Mouse (Mus musculus) CH12.LX (cell line): ENCODE results near the gene Pmm2.

Source experiments
- CHD1 ChIP-seq: IDR thresholded peaks from 2 replicates; pipeline ENCODE4 v1.6.1; 2012; ENCODE audit warnings: low read depth, low read length, improper control_type of control experiment, inconsistent platforms
- CTCF ChIP-seq, 2 experiments: IDR thresholded peaks in 1 of 2; conservative IDR thresholded peaks in 1 of 2; 2 replicates each; pipeline ENCODE4 v1.5.1; 2011 to 2012; ENCODE audit warnings: low read depth in 2 of 2, low read length in 2 of 2, improper control_type of control experiment in 1 of 2, inconsistent platforms in 1 of 2, mild to moderate bottlenecking in 1 of 2, moderate library complexity in 1 of 2
- EP300 ChIP-seq: IDR thresholded peaks from 2 replicates; pipeline ENCODE4 v1.6.1; 2011; ENCODE audit warnings: low read length, improper control_type of control experiment
- HCFC1 ChIP-seq: IDR thresholded peaks from 2 replicates; pipeline ENCODE4 v1.6.1; 2012; ENCODE audit warnings: low read depth, mild to moderate bottlenecking, inconsistent platforms, low read length, improper control_type of control experiment
- POLR2A ChIP-seq: IDR thresholded peaks from 2 replicates; pipeline ENCODE4 v1.6.1; 2011; ENCODE audit warnings: low read depth, mild to moderate bottlenecking, improper control_type of control experiment, low read length
- SMC3 ChIP-seq: IDR thresholded peaks from 2 replicates; pipeline ENCODE4 v1.6.1; 2011; ENCODE audit warnings: low read depth, low read length, improper control_type of control experiment
- USF1 ChIP-seq: IDR thresholded peaks from 2 replicates; pipeline ENCODE4 v1.6.1; 2014; ENCODE audit warnings: low read depth, mild to moderate bottlenecking, inconsistent platforms, low read length, improper control_type of control experiment
- ZC3H11A ChIP-seq: IDR thresholded peaks from 2 replicates; pipeline ENCODE4 v1.6.1; 2012; ENCODE audit warnings: low read depth, mild to moderate bottlenecking, inconsistent platforms, low read length, improper control_type of control experiment

DNA sequence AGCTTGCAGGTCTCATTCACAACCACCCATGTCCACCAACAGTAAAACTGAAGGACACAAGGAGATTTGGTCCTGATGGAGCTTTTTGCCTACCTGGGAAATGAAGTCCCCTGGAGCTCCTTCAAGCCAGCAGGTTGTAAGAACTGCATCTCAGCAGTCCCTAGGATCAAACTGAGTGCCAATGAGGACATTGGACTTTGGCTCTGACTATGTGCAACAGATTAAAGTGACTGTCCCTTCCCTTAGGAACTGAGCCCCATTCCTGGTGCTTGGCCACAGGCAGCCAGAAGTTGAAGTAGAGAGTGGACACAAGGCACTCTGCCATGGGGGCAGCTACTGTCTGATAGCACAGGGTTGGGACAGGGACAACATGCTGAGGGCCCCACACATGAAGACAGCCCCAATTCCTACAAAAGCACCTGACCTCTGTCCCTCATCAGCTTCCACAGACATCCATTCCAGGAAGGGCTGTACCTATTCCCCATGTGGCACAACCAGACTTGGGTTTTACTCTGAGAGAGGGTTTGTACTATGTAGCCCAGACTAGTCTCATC, 50.2 kb downstream of the Pmm2 start:
- TF ChIP-seq SMC3, result no peak
- TF ChIP-seq CTCF (conservative IDR thresholded peaks at IDR 0.05 in 1 of 2, IDR thresholded peaks at IDR 0.05 in 1 of 2; ENCODE audit: low read depth in 2 of 2, low read length in 2 of 2), result no peak
- TF ChIP-seq POLR2A, result no peak
- no peak for TF ChIP-seq CHD1
- TF ChIP-seq USF1, result no peak
- TF ChIP-seq ZC3H11A, result no peak
- no peak for TF ChIP-seq HCFC1
- TF ChIP-seq EP300, result no peak
